In genomic region chr2:131462991-131463390, GRCm38 (mm10) we compare ENCODE assay signal across 22 mouse cellular contexts. TPM values are rescaled to one million over a fixed set of nuclear protein-coding genes. Genes with fewer than 3 reads are reported as not detected.
DNase-seq lines count a peak whose midpoint lies in the region; ATAC-seq lines count a peak whose summit lies in the region.
"Had no signal": no experiment of that assay in that cellular context is flagged by ENCODE, and none has a peak within 500 bp of the region (broad histone marks: within the 10 kb centered on the region; RNA-seq: fewer than 3 reads in every experiment).

No protein-coding gene starts in this region.

- no peak overlapping the region for H3K4me2 ChIP-seq in heart, embryonic 12.5 days
- no peak overlapping the region for H3K4me2 ChIP-seq in neural tube, embryonic 15.5 days
- H3K4me2 ChIP-seq: embryonic facial prominence, embryonic 15.5 days; heart, embryonic 15.5 days; limb, embryonic 12.5 days; liver, embryonic 11.5 days; neural tube, embryonic 13.5 days; stomach, embryonic 15.5 days had no signal

- peak; percentile 27 for DNase-seq in heart, adult 8-10 months (ENCODE audit: low spot score)
- peak; percentile 13 for DNase-seq in neural tube, embryonic 10.5 days (ENCODE audit: extremely low spot score, low spot score)
- peak; percentile 80 for DNase-seq in brain, adult 2 months (ENCODE audit: low read depth, low spot score)
- DNase-seq: adrenal gland, adult 2 months; cerebellum, adult 18-20 months; gastrocnemius, adult 2 months; kidney, adult 11 months; liver, postnatal 0 days; lung, postnatal 10 days; midbrain, embryonic 14.5 days; thymus, postnatal 25 days had no signal

- WGBS in heart, embryonic 12.5 days, result 71% methylated on average over 4 of the region's 4 CpGs
- WGBS in neural tube, embryonic 15.5 days, result 50% methylated on average over 4 of the region's 4 CpGs

- 0 out of 2 replicates have a peak, but pooled peaks cover 5% of the 10 kb centered on the region for H3K4me1 ChIP-seq in heart, embryonic 12.5 days (replicated peaks)
- no peaks in the 10 kb centered on the region for H3K4me1 ChIP-seq in neural tube, embryonic 15.5 days
- H3K4me1 ChIP-seq: embryonic facial prominence, embryonic 15.5 days; heart, embryonic 15.5 days; limb, embryonic 12.5 days; neural tube, embryonic 13.5 days; stomach, embryonic 15.5 days had no signal

- no peak overlapping the region for H3K9ac ChIP-seq in heart, embryonic 12.5 days
- H3K9ac ChIP-seq in neural tube, embryonic 15.5 days (replicated peaks), result no peak overlapping the region
- H3K9ac ChIP-seq: embryonic facial prominence, embryonic 15.5 days; heart, embryonic 15.5 days; limb, embryonic 12.5 days; liver, postnatal 0 days; neural tube, embryonic 13.5 days; stomach, embryonic 15.5 days had no signal

- no peaks in the 10 kb centered on the region for H3K36me3 ChIP-seq in heart, embryonic 12.5 days
- no peaks in the 10 kb centered on the region for H3K36me3 ChIP-seq in neural tube, embryonic 15.5 days
- H3K36me3 ChIP-seq: embryonic facial prominence, embryonic 15.5 days; heart, embryonic 15.5 days; limb, embryonic 12.5 days; neural tube, embryonic 13.5 days; stomach, embryonic 15.5 days had no signal

- no peak overlapping the region for H3K4me3 ChIP-seq in heart, embryonic 12.5 days
- no peak overlapping the region for H3K4me3 ChIP-seq in neural tube, embryonic 15.5 days (replicated peaks)
- H3K4me3 ChIP-seq: embryonic facial prominence, embryonic 15.5 days; gastrocnemius, adult 2 months; heart, embryonic 15.5 days; limb, embryonic 12.5 days; neural tube, embryonic 13.5 days; stomach, embryonic 15.5 days had no signal

- ATAC-seq in heart, embryonic 12.5 days (ENCODE audit: insufficient number of reproducible peaks, low FRiP score), result no peak
- ATAC-seq in neural tube, embryonic 15.5 days (ENCODE audit: low FRiP score), result no peak
- ATAC-seq in activated CD4-positive, CD25-positive, alpha-beta regulatory T cell, adult 4 months, result no peak
- ATAC-seq in megakaryocyte, adult 5-6 weeks (ENCODE audit: poor library complexity, severe bottlenecking), result no peak
- ATAC-seq: forebrain, embryonic 14.5 days; liver, postnatal 0 days had no signal

- H3K27ac ChIP-seq in heart, embryonic 12.5 days (ENCODE audit: poor library complexity, severe bottlenecking), result no peak overlapping the region
- H3K27ac ChIP-seq in neural tube, embryonic 15.5 days (replicated peaks), result no peak overlapping the region
- H3K27ac ChIP-seq: embryonic facial prominence, embryonic 15.5 days; gastrocnemius, adult 2 months; heart, embryonic 15.5 days; limb, embryonic 12.5 days; neural tube, embryonic 13.5 days; stomach, embryonic 15.5 days had no signal

- H3K27me3 ChIP-seq in heart, embryonic 12.5 days (replicated peaks), result no peaks in the 10 kb centered on the region
- H3K27me3 ChIP-seq in neural tube, embryonic 15.5 days (replicated peaks), result no peaks in the 10 kb centered on the region
- H3K27me3 ChIP-seq: embryonic facial prominence, embryonic 15.5 days; heart, embryonic 15.5 days; limb, embryonic 12.5 days; neural tube, embryonic 13.5 days; stomach, embryonic 15.5 days had no signal

- peaks cover 3% of the 10 kb centered on the region; the same call in 1 of the 2 replicates for H3K9me3 ChIP-seq in heart, embryonic 12.5 days (replicated peaks)
- no peaks in the 10 kb centered on the region; the same call in 1 of the 2 replicates for H3K9me3 ChIP-seq in neural tube, embryonic 15.5 days (replicated peaks)
- H3K9me3 ChIP-seq: heart, embryonic 15.5 days; neural tube, embryonic 13.5 days; stomach, embryonic 15.5 days had no signal

RNA-seq across cellular contexts. Expression of gene Smox, which starts 28.3 kb away (rescaled TPM):
- total RNA-seq in heart, adult 8-10 months (2022), result 10 to 100 TPM; 14.5 to 18.6 (median 15.7) TPM
- 21.0 and 21.3 TPM in 2 replicates for polyA plus RNA-seq in heart, embryonic 12.5 days (2016; fragmentation: Nextera tagmentation; extraction: Ambion mirVana)
- polyA plus RNA-seq in neural tube, embryonic 15.5 days (2015; fragmentation: Nextera tagmentation; extraction: Ambion mirVana), result 48.7 and 51.9 TPM in 2 replicates
- polyA plus RNA-seq in activated CD4-positive, CD25-positive, alpha-beta regulatory T cell, adult 4 months (2017; shearing (Covaris generic)), result 10 to 100 TPM in 1 of 2 experiments, 1 to 10 TPM in 1; 8.1 to 13.2 TPM
- total RNA-seq in megakaryocyte, adult 5-6 weeks (2015), result 12.6 and 17.4 TPM in 2 replicates
- total RNA-seq in megakaryocyte, adult 5-6 weeks (2017), result 12.0 and 16.1 TPM in 2 replicates

Comparison
In these comparisons a context has a peak if more than half of its experiments do, and no peak if none do; other contexts are left out.
1. DNase-seq: peak in every context shown above with its lines; median percentile 80 in brain, adult 2 months; 27 in heart, adult 8-10 months; 13 in neural tube, embryonic 10.5 days.